Mouse (Mus musculus) gastrocnemius, postnatal 4 days (tissue): ENCODE results near the gene Ddx43. TPM values are rescaled to one million over a fixed set of nuclear protein-coding genes. Genes with fewer than 3 reads are reported as not detected.
"Not testable (repeated sequence)": the region's sequence is repeated elsewhere in the genome, so short reads cannot be mapped to it uniquely, and the experiment has no call there.

Experiments used
- DNase-seq, 2 experiments: peaks; one replicate each; pipeline ENCODE4 v3.0.0; 2021 to 2022; ENCODE audit warnings: low spot score in 2 of 2, mixed read lengths in 2 of 2
- long read RNA-seq, 2 experiments: library from polyadenylated mRNA; stranded (forward); transcript quantifications; one replicate each; pipeline ENCODE4 v2.0.0; 2021
- total RNA-seq, 2 experiments: library from RNA; stranded (reverse); gene quantifications; 2 replicates each; pipeline ENCODE4 v1.2.3; 2021

Gene Ddx43
- under 1 TPM; 0.12 to 0.18 TPM for total RNA-seq
- long read RNA-seq, experiment 1, partial matches to known transcripts: 0 of 1 reads
- long read RNA-seq, experiment 1, other reads (novel, unspliced or antisense): 1 of 1 reads
- long read RNA-seq, experiment 2: 0 reads

GRCm38 (mm10) chr9:78395630-78396351 lies at the start of gene Ddx43:
Gene Ddx43, plus strand, starts transcription at chr9:78395777.
- peak; percentile 18 to 30 for DNase-seq

- DNase-seq: no peak
These were observed 48.6 kb upstream of the Ddx43 start for GRCm38 (mm10) chr9:78347004-78347403.

GRCm38 (mm10) chr9:78348206-78349004 lies 47.2 kb upstream of the Ddx43 start:
- not testable (repeated sequence) for DNase-seq

GRCm38 (mm10) chr9:78349141-78349540 lies 46.4 kb upstream of the Ddx43 start:
- not testable (repeated sequence) for DNase-seq

- DNase-seq: not testable (repeated sequence)
These were observed 45.6 kb upstream of the Ddx43 start for GRCm38 (mm10) chr9:78350007-78350406.

- no peak for DNase-seq
These were observed 43.9 kb upstream of the Ddx43 start for GRCm38 (mm10) chr9:78351504-78352220.

GRCm38 (mm10) chr9:78354665-78355578 lies 40.7 kb upstream of the Ddx43 start:
- no peak for DNase-seq

- no peak for DNase-seq
These were observed 40.0 kb upstream of the Ddx43 start, which contains the start of gene Gsta2 for GRCm38 (mm10) chr9:78355611-78356010. Gene Gsta2, minus strand, starts transcription at chr9:78355788.

- peak; percentile 22 to 60 for DNase-seq
These were observed 37.5 kb upstream of the Ddx43 start for GRCm38 (mm10) chr9:78358053-78358452.

- no peak for DNase-seq
These were observed 35.7 kb upstream of the Ddx43 start for GRCm38 (mm10) chr9:78359750-78360483.

- DNase-seq: no peak
These were observed 35.1 kb upstream of the Ddx43 start for GRCm38 (mm10) chr9:78360484-78360872.

- DNase-seq: no peak
These were observed 32.2 kb upstream of the Ddx43 start for GRCm38 (mm10) chr9:78363374-78363773.

- no peak for DNase-seq
These were observed 30.9 kb upstream of the Ddx43 start for GRCm38 (mm10) chr9:78364701-78365100.

- DNase-seq: no peak
These were observed 29.6 kb upstream of the Ddx43 start for GRCm38 (mm10) chr9:78365850-78366544.

- DNase-seq: not testable (repeated sequence)
These were observed 27.6 kb upstream of the Ddx43 start, which contains the start of gene Dppa5a for GRCm38 (mm10) chr9:78367959-78368358. Gene Dppa5a, minus strand, starts transcription at chr9:78368177.

GRCm38 (mm10) chr9:78368671-78369293 lies 26.8 kb upstream of the Ddx43 start:
- DNase-seq: no peak

- no peak for DNase-seq
These were observed 26.2 kb upstream of the Ddx43 start for GRCm38 (mm10) chr9:78369349-78369748.

- DNase-seq: no peak
These were observed 25.8 kb upstream of the Ddx43 start for GRCm38 (mm10) chr9:78369786-78370185.
